Mouse (Mus musculus) G1E-ER4 (cell line): ENCODE data around the gene Atox1. TPM values are rescaled to one million over a fixed set of nuclear protein-coding genes. Genes with fewer than 3 reads are reported as not detected.

Source experiments
- GATA1 ChIP-seq: IDR thresholded peaks from one replicate; pipeline ENCODE4 v1.8.0; 2012; ENCODE audit warnings: low read length, inconsistent platforms
- polyA plus RNA-seq: library from polyadenylated mRNA; stranded (reverse); fragments of >175 nt; gene quantifications from 2 replicates; pipeline ENCODE4 v1.2.3, GENCODE M21; 2012

Gene Atox1
- polyA plus RNA-seq, 1 experiment, result 18.5 TPM

DNA sequence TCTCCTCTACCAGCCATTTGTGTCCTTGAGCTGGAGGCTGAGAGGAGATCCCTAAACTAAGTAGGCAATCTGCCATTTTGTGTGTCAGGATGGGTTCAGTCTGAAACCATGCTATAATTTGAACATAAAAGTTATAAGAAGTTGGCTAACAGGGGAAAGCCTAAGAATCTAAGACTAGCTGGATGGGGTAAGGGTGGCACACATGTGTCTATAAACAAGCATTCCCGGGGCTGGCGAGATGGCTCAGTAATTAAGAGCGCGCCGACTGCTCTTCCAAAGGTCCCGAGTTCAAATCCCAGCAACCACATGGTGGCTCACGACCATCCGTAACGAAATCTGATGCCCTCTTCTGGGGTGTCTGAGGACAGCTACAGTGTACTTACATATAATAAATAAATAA is 1.1 kb upstream of the Atox1 start:
- TF ChIP-seq GATA1, result no peak

DNA sequence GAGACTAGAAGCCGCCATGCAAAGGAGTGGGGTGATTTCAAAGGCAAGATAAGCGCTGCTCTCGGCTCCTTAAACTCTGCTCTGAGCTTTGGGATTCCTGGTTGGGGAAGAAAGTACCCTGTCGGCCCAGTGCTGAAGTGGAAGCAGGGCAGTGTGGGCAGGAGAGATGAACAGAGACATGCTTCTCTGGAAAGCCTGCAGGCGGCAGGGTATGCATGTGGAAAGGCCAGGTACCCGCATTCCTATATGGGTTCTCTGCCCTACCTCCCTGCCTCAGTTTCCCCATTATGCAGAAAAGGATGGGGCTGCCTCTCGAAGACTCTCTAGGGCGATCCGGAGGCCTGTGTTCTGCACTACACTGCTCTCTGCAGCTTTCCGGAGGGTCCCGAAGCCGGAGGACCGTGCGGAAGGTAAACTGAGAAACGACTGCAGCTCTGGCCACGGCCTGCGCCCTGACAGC is 450 bp downstream of the Atox1 start:
- TF ChIP-seq GATA1, result no peak

DNA sequence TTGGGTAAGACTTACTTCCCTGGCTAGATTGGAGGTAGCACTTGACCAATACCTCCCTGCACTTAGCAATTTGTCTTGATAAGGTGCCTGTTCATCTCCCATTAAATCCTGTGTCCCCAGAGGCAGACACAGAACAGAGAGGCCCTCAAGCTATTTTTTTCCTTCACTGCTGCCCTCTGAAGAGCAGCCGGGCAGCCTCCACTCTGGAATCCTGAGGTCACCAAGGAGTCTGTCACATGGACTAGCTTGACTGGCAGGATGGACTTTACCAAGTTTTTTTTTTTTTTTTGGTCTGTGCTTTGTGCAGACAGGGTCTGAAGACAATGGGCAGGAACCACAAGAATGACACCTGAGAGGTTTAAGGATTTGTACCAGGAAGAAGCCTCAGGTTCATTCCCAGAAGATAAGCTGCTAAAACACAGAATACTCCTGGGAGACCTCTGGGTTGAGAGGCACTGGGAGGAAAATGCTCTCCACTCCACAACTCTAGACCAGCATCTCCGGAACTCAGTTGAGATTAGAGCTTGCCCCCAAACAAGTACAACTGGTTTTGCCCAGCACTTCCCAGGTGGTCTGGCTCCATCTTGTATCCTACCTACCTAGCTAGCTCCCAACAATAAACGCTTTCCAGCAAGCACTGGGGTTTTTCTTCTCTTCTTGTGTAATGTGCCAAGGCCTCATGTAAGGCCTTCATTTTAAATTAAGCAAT is 1.0 kb downstream of the Atox1 start:
- no peak for TF ChIP-seq GATA1

DNA sequence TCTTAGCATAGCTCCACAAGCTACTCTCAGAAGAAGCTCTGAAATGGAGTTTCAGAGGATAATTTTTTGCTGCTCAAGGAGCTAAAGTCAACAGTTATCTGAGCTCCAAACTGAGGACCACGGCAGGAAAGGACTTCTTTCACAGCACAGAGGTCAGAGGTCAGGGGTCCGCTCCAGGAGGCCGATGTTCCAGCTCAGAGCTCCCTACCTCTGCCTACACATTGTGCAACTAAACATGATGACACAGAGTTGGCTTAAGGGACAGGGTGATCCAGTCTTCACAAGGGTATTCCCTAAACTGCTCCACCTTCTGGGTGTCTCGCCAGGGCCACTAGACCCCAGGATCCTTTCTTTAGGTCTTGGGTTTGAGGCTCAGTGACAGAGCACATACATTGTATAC is 2.5 kb downstream of the Atox1 start:
- no peak for TF ChIP-seq GATA1

DNA sequence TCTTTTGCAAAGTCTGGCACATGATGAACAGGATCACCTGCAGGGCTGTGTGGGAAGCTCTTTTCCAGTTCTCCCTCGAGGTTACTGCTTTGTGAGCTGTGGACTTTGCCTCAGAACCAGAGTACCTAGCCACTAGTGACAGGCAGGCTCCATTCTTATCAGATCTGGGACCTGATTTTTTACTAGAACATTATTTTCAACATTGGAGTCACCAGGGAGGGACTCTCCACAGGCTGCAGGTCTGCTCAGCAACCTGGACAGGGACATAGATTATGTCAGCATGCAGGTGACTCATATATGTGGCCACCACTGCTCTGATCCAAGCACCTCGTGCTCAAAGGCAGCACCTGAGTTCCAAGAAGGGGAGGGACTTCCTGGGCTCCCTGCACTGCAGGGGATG is 5.9 kb downstream of the Atox1 start:
- no peak for TF ChIP-seq GATA1

DNA sequence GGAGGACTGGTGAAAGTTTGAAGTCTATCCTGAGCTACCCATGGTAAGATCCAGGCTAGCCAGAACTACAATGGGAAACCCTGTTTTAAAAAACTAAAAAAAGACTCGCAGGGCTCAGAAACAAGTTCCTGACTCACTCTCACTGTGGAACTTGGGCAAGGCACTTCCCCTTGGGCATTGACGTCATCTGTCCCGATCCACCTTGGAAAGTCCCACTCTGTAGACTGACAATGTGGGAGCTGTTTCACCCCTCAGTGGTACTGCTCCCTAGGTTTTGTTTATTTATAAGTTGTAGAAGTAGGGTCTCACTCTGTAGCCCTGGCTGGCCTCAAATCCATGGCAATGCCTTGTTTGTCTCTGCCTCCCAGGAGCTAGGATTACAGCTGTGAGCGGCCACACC is 7.4 kb downstream of the Atox1 start:
- TF ChIP-seq GATA1, result no peak

DNA sequence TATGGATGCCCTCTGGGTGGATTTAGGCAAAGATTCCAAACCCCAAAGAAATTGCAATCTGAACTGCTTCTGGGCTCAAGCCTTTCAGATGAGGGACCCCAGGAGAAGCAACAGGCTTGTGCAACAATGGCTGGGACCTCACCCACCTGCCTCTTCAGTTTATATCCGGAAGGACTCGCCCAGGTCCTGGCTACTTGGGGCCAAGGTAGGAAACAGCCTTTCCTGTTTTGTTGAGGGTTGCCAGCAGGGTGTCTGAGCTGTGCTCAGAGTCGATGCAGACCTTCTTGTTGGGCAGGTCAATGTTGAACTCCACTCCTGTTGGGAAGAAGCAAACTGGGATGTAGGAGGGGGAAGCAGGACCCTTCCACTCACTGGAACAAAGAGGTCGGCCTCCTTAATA is 10.7 kb downstream of the Atox1 start:
- TF ChIP-seq GATA1, result no peak

DNA sequence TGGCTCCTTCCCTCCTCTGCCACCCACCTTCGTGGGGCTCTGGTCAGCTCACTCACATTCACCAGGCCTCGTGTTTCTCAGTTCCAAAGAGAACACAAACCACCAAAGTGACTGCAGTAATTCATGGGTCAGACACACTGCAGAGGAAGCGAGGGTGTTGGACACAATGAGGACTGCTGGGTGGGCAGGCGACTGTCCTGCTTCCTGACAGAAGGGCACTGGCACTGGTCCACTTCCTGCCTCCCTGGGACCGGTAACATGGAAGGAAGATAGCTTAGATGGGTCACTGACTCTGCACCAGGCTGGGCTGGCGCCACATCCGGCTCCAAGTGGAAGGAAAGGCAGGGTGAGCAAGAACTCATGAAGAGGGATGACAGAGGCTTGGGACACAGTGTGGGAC is 11.5 kb downstream of the Atox1 start:
- TF ChIP-seq GATA1, result no peak

DNA sequence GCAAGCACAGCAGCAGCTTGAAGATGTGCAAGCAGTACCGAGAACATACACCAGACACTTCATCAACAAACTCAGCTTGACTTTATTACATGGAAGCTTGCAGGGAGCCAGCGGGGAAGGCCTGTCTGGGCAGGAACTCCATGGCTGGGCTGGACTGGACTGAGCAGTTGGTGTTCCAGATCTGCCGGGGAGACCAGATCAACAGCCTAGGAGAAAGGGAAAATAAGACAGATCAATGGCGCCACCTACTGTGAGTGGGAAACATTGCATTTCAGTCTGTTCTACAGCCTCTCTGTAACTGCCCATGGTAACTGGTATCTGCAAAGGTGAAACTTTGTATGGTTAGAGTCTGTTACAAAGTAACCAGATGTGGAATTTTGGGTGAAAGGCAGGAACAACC is 14.5 kb downstream of the Atox1 start:
- no peak for TF ChIP-seq GATA1

DNA sequence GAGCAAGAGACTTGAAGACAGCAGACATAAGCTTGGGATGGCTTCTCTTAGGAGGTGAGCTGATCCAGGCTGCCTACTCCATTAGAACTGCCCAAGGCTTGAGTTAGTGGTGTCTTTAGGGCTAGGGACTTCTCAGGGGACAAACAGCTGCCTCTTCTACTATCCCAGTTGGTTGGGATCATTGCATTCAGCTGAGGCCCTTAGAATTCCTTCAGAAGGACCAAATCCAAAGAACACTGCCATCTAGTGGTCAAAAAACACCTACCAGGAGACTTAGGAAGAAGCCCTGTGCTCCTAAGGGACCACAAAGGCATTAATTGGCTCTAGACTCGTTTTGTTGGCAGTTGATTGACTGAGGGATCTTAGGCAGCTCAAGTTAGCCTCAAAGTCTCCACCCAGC is 16.3 kb downstream of the Atox1 start:
- TF ChIP-seq GATA1, result no peak

DNA sequence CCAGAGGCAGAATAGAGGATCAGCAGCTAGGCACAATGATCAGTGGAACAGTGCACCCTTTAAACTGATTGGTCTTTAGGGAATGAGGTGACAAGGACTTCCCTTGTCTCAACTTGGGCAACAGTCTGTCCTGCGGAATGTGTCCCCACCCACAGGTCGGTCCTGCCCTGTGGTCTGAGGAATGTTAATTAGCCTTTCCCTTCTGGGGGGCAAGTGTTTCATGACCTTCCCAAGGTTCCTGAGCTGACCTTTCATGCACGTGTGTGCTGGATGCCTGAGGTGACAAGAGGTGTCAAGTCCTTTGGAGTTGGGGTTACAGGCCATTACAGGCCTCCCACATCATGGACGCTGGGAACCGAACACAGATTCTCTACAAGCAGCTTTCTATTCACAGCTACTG is 21.3 kb downstream of the Atox1 start:
- TF ChIP-seq GATA1, result no peak

DNA sequence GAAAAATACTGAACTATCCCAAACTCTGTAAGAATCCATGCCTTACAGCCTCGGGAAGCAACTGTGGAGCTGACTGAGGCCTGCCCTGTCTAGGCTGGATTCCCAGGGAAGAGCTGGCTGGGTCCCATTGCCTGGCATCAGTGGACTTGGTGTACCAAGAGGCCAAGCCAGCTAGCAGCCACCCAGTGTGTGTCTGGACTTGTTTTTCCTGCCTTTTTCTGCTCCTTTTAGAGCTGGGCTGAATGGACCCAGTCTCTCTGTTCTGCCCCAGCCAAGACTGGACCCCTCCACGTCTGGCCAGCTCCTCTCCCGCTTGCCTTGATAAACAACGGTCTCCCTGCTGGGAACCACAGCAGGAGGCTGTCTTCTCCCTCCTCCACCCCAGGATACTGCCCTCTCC is 23.0 kb downstream of the Atox1 start:
- no peak for TF ChIP-seq GATA1

DNA sequence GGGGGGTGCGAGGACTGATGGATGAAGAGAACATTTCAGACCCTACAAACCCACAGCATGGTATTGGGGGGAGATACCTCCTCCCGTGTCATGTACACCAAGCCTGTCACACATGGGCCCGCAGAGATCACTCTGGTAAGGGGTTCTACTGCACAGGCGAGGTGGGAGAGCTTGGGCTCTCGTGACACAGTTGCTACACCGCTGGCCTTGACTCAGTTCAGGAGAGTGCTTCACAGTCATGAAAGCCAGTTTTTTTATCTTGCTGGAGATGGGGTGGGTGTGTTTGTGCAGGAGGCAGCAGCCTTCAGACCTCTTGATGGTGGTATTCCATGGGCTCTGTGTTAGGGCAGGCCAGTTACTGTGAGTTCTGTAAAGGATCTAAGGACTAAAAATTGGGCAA is 24.9 kb downstream of the Atox1 start:
- no peak for TF ChIP-seq GATA1

DNA sequence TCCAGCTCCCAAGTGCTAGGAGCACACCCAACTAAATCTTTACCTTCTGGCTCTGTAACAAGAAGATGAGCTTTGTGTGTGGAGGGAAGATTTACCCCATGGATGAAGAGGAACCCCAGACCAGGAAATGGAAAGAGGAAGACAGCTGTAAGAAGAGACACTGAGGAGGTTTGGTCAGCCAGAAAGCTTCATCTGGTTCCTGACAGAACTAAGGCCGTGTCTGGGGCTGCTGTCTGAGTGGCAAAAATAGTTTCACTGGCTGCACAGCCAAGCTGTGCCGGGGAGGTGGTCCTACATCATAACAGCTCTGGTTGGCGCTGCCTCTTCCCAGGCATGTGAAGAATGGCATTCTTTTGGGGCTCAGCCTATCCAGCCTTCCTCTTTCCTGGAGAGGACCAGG is 28.1 kb downstream of the Atox1 start:
- TF ChIP-seq GATA1, result no peak

DNA sequence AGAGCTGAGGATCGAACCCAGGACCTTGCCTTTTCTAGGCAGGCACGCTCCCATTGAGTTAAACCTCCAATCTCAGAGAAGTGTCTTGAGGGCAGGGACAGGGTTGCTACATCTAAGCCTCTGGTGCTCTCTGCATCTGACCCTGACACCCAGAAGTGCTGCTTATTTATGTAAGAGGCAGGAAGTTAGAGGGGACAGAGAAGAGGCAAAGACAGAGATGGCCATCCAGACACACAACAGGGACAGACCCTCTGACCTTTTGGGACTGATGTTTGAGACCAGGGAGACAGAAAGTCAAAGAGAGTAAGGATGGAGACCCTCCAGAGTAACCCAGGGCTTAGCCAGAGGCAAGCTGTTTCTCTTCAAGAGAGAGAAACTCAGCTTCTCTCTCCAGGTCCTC is 31.1 kb downstream of the Atox1 start:
- no peak for TF ChIP-seq GATA1

DNA sequence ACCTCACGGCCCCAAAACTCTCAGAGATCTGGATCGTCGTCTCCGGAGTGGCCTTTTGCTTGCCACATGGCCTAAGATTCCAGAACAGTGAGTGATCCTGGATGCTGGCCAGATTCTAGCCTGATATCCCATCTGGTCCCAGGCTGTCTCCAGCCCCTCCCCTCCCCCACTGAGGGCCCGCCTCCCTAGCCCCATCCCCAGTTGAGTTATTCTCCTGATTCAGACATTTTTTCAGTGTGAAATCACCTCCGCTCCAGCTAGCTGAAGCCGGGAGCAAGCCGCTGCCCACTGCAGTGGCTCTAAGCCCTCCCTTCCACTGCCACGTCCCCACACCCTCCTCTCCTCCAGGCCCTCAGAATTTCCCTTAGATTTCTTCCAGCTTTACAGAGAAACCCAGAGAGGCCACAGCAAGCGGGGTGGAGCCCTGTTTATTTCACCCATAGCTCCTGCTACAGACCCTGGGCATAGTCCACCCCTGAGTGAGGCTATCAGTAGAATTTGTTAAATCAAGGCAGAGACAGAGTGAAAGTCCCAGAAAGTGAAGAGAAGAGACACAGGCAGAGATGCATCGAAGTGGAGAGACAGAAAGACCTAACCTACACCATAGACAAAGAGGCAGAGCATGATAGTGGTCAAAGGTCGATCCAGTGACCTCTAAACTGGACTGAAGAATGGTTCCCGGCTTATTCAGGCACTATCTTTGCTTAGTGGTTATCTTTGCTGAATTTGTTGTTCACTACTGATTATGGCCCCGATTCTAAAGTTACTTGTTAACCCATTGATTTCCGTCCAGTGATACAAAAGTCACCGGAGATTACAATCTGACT is 32.6 kb downstream of the Atox1 start:
- TF ChIP-seq GATA1, result no peak
